Mouse (Mus musculus): ENCODE results near the gene Olfr91.

DNA sequence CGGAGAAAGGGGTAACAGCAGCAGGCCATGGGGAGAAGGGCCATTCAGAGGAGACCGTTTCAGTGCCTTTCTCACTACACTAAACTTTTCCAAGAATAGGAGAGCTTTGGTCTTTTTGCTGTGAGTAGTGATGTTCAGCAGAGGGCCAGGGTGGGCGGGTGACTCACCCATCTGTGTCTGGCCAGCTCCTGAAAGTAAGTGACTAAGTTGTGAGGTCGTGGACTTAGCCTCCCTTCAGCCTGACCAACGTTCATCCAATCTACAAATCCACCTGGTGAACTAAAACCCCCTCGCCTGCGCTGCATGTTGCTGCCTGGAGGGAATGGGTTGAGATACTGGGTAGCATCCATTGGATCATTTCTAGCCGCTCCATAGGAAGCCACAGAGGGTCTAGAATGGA is 28.0 kb downstream of the Olfr91 start:
- TF ChIP-seq CTCF (IDR thresholded peaks at IDR 0.05; ENCODE audit: control insufficient read depth, insufficient read depth, low read length) (no peak), POLR2A (IDR thresholded peaks at IDR 0.05; ENCODE audit: borderline replicate concordance, control insufficient read depth, low read depth, low read length) (no peak)

Data from bone marrow, adult 2 months (tissue).